Mouse (Mus musculus) lung, adult 2 months (tissue): Measurements from ENCODE around the gene Psmd1. TPM values are rescaled to one million over a fixed set of nuclear protein-coding genes. Genes with fewer than 3 reads are reported as not detected.

Experiments used
- DNase-seq: peaks from one replicate; pipeline ENCODE4 v3.0.0; 2022
- H3K4me1 ChIP-seq: fragments of 200-500 bp; 2 replicates; pipeline ENCODE4 v1.6.1; 2011; ENCODE audit warnings: low read length; ENCODE audit not compliant: control insufficient read depth, insufficient read depth
- H3K4me3 ChIP-seq: fragments of 200-500 bp; replicated peaks from 2 replicates; pipeline ENCODE3; 2011; ENCODE audit warnings: low read depth, mild to moderate bottlenecking, control low read depth, low read length; ENCODE audit errors: extremely low read depth
- CTCF ChIP-seq: fragments of 200-500 bp; IDR thresholded peaks from 2 replicates; pipeline ENCODE4 v1.5.1; 2011; ENCODE audit warnings: mild to moderate bottlenecking, low read length, control low read depth; ENCODE audit not compliant: insufficient read depth
- POLR2A ChIP-seq: fragments of 200-500 bp; IDR thresholded peaks from 2 replicates; pipeline ENCODE4 v1.6.1; 2011; ENCODE audit warnings: low read depth, mild to moderate bottlenecking, control low read depth, low read length, borderline replicate concordance; ENCODE audit errors: extremely low read depth
- WGBS: fragments of 180-500 bp; shearing (Covaris S2); methylation state at CpG from one replicate; pipeline ENCODE4 v1.1.7; 2018; 5-methylcytosine and 5-hydroxymethylcytosine counted together
- polyA plus RNA-seq: library from polyadenylated mRNA; depleted of rRNA; stranded (reverse); fragments of >200 nt; gene quantifications from 2 replicates; pipeline ENCODE4 v1.2.3, GENCODE M21; 2012

The Psmd1 gene
- polyA plus RNA-seq, 1 experiment, result 52.4 TPM

GRCm38 (mm10) chr1:86154133-86154823, 90.1 kb downstream of the Psmd1 start, which contains the start of gene Armc9:
Gene Armc9, plus strand, starts transcription at chr1:86154780.
- no peak for TF ChIP-seq CTCF
- TF ChIP-seq POLR2A, result peak; percentile 99; the same call in 1 of the 2 replicates
- peak; percentile 90 for DNase-seq
- H3K4me3 ChIP-seq, result peak within 1 kb of the TSS; percentile 90
- 2% methylated on average over 40 of the region's 40 CpGs for WGBS
- peaks cover 3% of the 10 kb centered on the region; the same call in 1 of the 2 replicates for H3K4me1 ChIP-seq

DNA sequence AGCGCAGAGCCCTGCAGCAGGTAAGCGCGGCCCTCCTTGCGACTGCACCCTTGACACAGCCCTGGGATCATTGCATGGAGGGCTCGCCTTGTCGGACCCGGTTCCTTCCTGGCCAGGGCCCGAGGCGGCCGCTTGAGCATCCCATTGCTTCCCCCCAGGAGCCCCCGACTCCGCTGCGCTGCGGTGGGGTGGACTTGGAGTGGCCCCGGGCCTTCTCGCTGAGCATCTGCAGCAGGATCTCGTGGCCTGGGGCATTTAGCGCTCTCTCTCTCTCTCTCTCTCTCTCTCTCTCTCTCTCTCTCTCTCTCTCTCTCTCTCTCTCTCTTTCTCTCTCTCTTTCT, 90.6 kb downstream of the Psmd1 start:
- DNase-seq, result no peak
- Histone ChIP-seq H3K4me3 (peak overlapping the region; percentile 90), H3K4me1 (peaks cover 3% of the 10 kb centered on the region; the same call in 1 of the 2 replicates)
- under 1% methylated on average over 18 of the region's 18 CpGs for WGBS
- TF ChIP-seq POLR2A (no peak), CTCF (no peak)

DNA sequence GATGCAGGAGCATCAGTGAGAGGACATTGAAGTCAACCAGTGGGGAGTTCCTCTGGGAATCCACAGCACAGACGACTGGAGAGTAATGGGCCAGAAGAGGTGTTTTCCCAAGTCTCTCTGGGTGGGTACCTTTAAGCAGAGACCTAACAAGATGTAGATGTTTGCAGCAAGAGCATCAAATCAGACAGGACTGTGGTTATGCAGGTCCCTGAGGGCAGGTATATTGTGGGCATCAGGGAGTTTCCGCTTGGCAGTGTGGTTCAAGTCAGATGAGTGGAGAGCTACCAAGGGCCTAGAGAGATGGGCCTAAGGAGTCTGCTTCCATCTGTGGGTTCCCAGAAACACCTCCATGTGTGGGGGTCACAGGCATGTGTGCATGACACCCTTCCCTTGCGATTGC, 91.9 kb downstream of the Psmd1 start:
- H3K4me1 ChIP-seq, result peaks cover 3% of the 10 kb centered on the region; the same call in 1 of the 2 replicates
- DNase-seq, result no peak
- 78% methylated on average over 3 of the region's 3 CpGs for WGBS
- no peak for TF ChIP-seq POLR2A
- TF ChIP-seq CTCF, result no peak
- H3K4me3 ChIP-seq, result no peak overlapping the region

- TF ChIP-seq POLR2A (no peak), CTCF (no peak)
- H3K4me3 ChIP-seq, result no peak overlapping the region
- DNase-seq, result no peak
- 88% methylated on average over 6 of the region's 6 CpGs for WGBS
- peaks cover 3% of the 10 kb centered on the region; the same call in 1 of the 2 replicates for H3K4me1 ChIP-seq
These were observed 92.4 kb downstream of the Psmd1 start for GRCm38 (mm10) chr1:86156595-86156994.

- no peak overlapping the region for H3K4me3 ChIP-seq
- H3K4me1 ChIP-seq, result peaks cover 2% of the 10 kb centered on the region; the same call in 1 of the 2 replicates
- no peak for TF ChIP-seq POLR2A
- TF ChIP-seq CTCF, result no peak
- WGBS, result 91% methylated on average over 6 of the region's 6 CpGs
- no peak for DNase-seq
These were observed 95.9 kb downstream of the Psmd1 start for GRCm38 (mm10) chr1:86160059-86160458.

DNA sequence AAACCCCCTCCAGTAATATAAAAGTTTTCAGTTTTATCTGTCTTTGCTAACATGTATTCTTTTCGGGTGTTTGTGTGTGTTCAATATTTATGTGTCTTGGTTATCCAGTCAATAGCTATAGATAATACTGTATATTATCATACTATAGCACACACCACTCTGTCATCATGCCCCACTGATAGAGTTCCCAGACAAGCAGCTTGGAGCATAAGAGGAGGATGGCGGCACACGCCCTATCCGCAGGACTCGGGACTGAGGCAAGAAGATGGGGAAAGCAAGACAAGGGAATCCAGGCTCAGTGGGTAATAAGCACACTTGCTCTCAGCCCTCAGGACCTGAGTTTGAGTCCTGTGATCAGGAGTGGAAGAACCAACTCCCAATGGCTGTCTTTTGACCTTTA, 96.3 kb downstream of the Psmd1 start:
- no peak for TF ChIP-seq POLR2A
- TF ChIP-seq CTCF, result no peak
- no peak for DNase-seq
- no peaks in the 10 kb centered on the region for H3K4me1 ChIP-seq
- 96% methylated on average over 5 of the region's 5 CpGs for WGBS
- no peak overlapping the region for H3K4me3 ChIP-seq

DNA sequence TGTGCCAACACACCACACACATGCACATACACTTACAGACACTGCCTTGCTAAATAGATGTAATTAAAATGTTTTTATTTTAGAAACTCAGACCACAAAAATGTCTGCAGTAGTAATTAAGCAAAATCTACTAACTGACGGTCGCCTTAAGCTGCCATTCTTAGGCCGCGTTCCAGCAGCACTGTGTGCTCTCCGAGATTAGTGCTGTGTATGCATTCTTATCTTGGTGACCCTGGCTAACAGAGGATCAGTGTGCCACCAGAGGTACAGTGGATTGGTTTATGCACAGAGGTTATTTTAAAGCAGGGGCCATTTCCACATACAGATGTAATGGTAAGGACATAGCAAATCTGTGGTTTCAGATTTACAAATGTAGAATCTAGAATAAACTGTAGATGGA, 96.9 kb downstream of the Psmd1 start:
- TF ChIP-seq POLR2A, result no peak
- no peak for TF ChIP-seq CTCF
- 87% methylated on average over 5 of the region's 5 CpGs for WGBS
- no peak for DNase-seq
- H3K4me3 ChIP-seq, result no peak overlapping the region
- no peaks in the 10 kb centered on the region for H3K4me1 ChIP-seq

DNA sequence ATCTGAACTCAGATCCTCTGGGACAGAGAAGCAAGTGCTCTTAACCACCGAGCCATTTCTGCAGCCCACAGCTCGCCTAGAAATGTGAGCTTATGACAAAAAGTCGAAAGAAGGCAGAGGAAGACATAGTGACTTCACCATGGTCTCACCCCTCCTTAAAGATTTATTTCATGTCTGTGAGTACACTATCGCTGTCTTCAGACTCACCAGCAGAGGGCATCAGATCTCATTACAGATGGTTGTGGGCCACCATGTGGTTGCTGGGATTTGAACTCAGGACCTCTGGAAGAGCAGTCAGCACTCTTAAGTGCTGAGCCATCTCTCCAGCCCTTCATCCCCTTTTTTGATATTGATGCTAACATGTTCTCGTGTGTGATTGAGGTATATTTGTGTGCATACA, 110.4 kb downstream of the Psmd1 start:
- no peak overlapping the region for H3K4me3 ChIP-seq
- TF ChIP-seq POLR2A (no peak), CTCF (no peak)
- no peaks in the 10 kb centered on the region for H3K4me1 ChIP-seq
- 91% methylated on average over 5 of the region's 5 CpGs for WGBS
- no peak for DNase-seq

- no peak for DNase-seq
- TF ChIP-seq CTCF, result no peak
- no peak for TF ChIP-seq POLR2A
- 61% methylated on average over 2 of the region's 2 CpGs for WGBS
- Histone ChIP-seq H3K4me3 (no peak overlapping the region), H3K4me1 (no peaks in the 10 kb centered on the region)
These were observed 111.9 kb downstream of the Psmd1 start for GRCm38 (mm10) chr1:86176066-86176465.
